Mouse (Mus musculus) G1E (cell line): Measurements from ENCODE around the gene Car14. TPM values are rescaled to one million over a fixed set of nuclear protein-coding genes. Genes with fewer than 3 reads are reported as not detected.
"Not testable (repeated sequence)": the region's sequence is repeated elsewhere in the genome, so short reads cannot be mapped to it uniquely, and the experiment has no call there.

ENCODE experiments used
- ATAC-seq: 2 replicates; pipeline ENCODE4 v1.8.0; 2016; ENCODE audit warnings: mild to moderate bottlenecking; ENCODE audit not compliant: insufficient number of reproducible peaks, poor library complexity, low FRiP score, severe bottlenecking; ENCODE audit errors: extremely low read depth
- DNase-seq: peaks from one replicate; pipeline ENCODE4 v3.0.0; 2012; ENCODE audit warnings: low spot score
- H3K27me3 ChIP-seq: 2 replicates; pipeline ENCODE4 v1.6.1; 2012; ENCODE audit warnings: mild to moderate bottlenecking, low read length, inconsistent platforms; ENCODE audit not compliant: insufficient read depth
- H3K36me3 ChIP-seq: replicated peaks from 2 replicates; pipeline ENCODE3; 2012; ENCODE audit warnings: mild to moderate bottlenecking, inconsistent platforms
- H3K4me1 ChIP-seq: 2 replicates; pipeline ENCODE4 v1.6.1; 2012; ENCODE audit warnings: low read depth, low read length, inconsistent platforms, mixed read lengths; ENCODE audit not compliant: insufficient read depth
- H3K4me3 ChIP-seq: 2 replicates; pipeline ENCODE4 v1.5.1; 2012; ENCODE audit warnings: low read depth, mild to moderate bottlenecking, inconsistent platforms, low read length, moderate library complexity, mixed read lengths
- H3K9me3 ChIP-seq: replicated peaks from 2 replicates; pipeline ENCODE4 v1.6.1; 2012; ENCODE audit warnings: inconsistent platforms
- CTCF ChIP-seq: IDR thresholded peaks from 2 replicates; pipeline ENCODE4 v1.5.1; 2012; ENCODE audit warnings: low read depth, low read length, inconsistent platforms, mixed read lengths
- GATA1 ChIP-seq: IDR thresholded peaks from 2 replicates; pipeline ENCODE4 v1.6.1; 2012; ENCODE audit warnings: borderline replicate concordance, low read length, inconsistent platforms, mixed read lengths
- GATA2 ChIP-seq: IDR thresholded peaks from 2 replicates; pipeline ENCODE4 v1.6.1; 2012; ENCODE audit warnings: low read depth, low read length, inconsistent platforms, borderline replicate concordance
- POLR2AphosphoS5 ChIP-seq: IDR thresholded peaks from 2 replicates; pipeline ENCODE4 v1.6.1; 2012; ENCODE audit warnings: low read depth, low read length, inconsistent platforms; ENCODE audit not compliant: insufficient replicate concordance
- TAL1 ChIP-seq: conservative IDR thresholded peaks from 2 replicates; pipeline ENCODE4 v1.6.1; 2012; ENCODE audit warnings: low read depth, low read length, inconsistent platforms, mixed read lengths
- polyA plus RNA-seq: library from polyadenylated mRNA; stranded (reverse); fragments of >175 nt; gene quantifications from 2 replicates; pipeline ENCODE4 v1.2.3, GENCODE M21; 2012
- total RNA-seq, 2 experiments: library from RNA; stranded (forward) in 1 of 2; stranded (reverse) in 1 of 2; fragments of 200-1000 nt in 1 of 2; fragments of >200 nt in 1 of 2; fragmentation: Nextera tagmentation in 1 of 2; gene quantifications; 2 replicates each; pipeline ENCODE4 v1.2.3; 2014 to 2017

Car14 gene
- total and polyA plus RNA-seq, 3 experiments = 0.11 TPM; not detected in 2

GRCm38 (mm10) chr3:95860323-95860722 is 44.2 kb downstream of the Car14 start:
- DNase-seq (no peak), ATAC-seq (no peak)
- peaks cover 24% of the 10 kb centered on the region for H3K4me1 ChIP-seq
- H3K36me3 ChIP-seq = peaks cover 33% of the 10 kb centered on the region
- no peaks in the 10 kb centered on the region for H3K27me3 ChIP-seq
- H3K9me3 ChIP-seq = no peaks in the 10 kb centered on the region
- H3K4me3 ChIP-seq = no peak overlapping the region
- no peak for TF ChIP-seq GATA2
- no peak for TF ChIP-seq TAL1
- TF ChIP-seq CTCF = no peak
- no peak for TF ChIP-seq POLR2AphosphoS5
- TF ChIP-seq GATA1 = no peak

GRCm38 (mm10) chr3:95858278-95858677 is 46.2 kb downstream of the Car14 start:
- not testable (repeated sequence) for H3K27me3 ChIP-seq, ATAC-seq, H3K4me3 ChIP-seq, DNase-seq, H3K9me3 ChIP-seq
- H3K36me3 ChIP-seq = peaks cover 20% of the 10 kb centered on the region
- H3K4me1 ChIP-seq = peaks cover 21% of the 10 kb centered on the region

- H3K4me3 ChIP-seq, H3K27me3 ChIP-seq, ATAC-seq, DNase-seq, H3K9me3 ChIP-seq: not testable (repeated sequence)
- peaks cover 29% of the 10 kb centered on the region for H3K4me1 ChIP-seq
- peaks cover 25% of the 10 kb centered on the region for H3K36me3 ChIP-seq
These were observed 47.4 kb downstream of the Car14 start for GRCm38 (mm10) chr3:95857050-95857449.

- ATAC-seq = no peak
- peak overlapping the region; percentile 91 for H3K4me3 ChIP-seq
These were observed 48.4 kb downstream of the Car14 start for GRCm38 (mm10) chr3:95856115-95856514.

GRCm38 (mm10) chr3:95855502-95856089 is 48.9 kb downstream of the Car14 start, which contains the start of gene Prpf3:
Gene Prpf3 (minus strand): TSS chr3:95855885.
- H3K36me3 ChIP-seq = peaks cover 35% of the 10 kb centered on the region
- peaks cover 39% of the 10 kb centered on the region for H3K4me1 ChIP-seq
- DNase-seq (peak; percentile 85), ATAC-seq (peak; percentile 89)
- no peaks in the 10 kb centered on the region for H3K9me3 ChIP-seq
- no peaks in the 10 kb centered on the region for H3K27me3 ChIP-seq
- peak within 1 kb of the TSS; percentile 91 for H3K4me3 ChIP-seq
- TF ChIP-seq GATA2 (no peak), GATA1 (no peak), TAL1 (no peak), CTCF (no peak)

More at GRCm38 (mm10) chr3:95856115-95856514, 48.4 kb downstream of the Car14 start:
- DNase-seq = no peak
- Histone ChIP-seq H3K27me3 (no peaks in the 10 kb centered on the region), H3K4me1 (peaks cover 35% of the 10 kb centered on the region), H3K9me3 (no peaks in the 10 kb centered on the region), H3K36me3 (peaks cover 32% of the 10 kb centered on the region)
- TF ChIP-seq TAL1 = no peak
- no peak; the same call in 1 of the 2 replicates for TF ChIP-seq POLR2AphosphoS5
- no peak for TF ChIP-seq CTCF
- TF ChIP-seq GATA2 = no peak
- no peak for TF ChIP-seq GATA1

GRCm38 (mm10) chr3:95851317-95851716 is 53.2 kb downstream of the Car14 start:
- H3K4me3 ChIP-seq = no peak overlapping the region; the same call in 1 of the 2 replicates
- DNase-seq = no peak
- TF ChIP-seq TAL1 (peak; percentile 36; the same call in 1 of the 2 replicates), POLR2AphosphoS5 (no peak), CTCF (no peak), GATA2 (no peak), GATA1 (no peak)
- peaks cover 72% of the 10 kb centered on the region for H3K36me3 ChIP-seq
- no peak for ATAC-seq
- peaks cover 39% of the 10 kb centered on the region for H3K4me1 ChIP-seq
- no peaks in the 10 kb centered on the region for H3K27me3 ChIP-seq
- no peaks in the 10 kb centered on the region for H3K9me3 ChIP-seq

- H3K27me3 ChIP-seq = no peaks in the 10 kb centered on the region
- H3K4me1 ChIP-seq = peaks cover 36% of the 10 kb centered on the region
- no peak for TF ChIP-seq POLR2AphosphoS5
- no peak for TF ChIP-seq TAL1
- TF ChIP-seq GATA1 = no peak
- TF ChIP-seq CTCF = no peak
- no peak for TF ChIP-seq GATA2
- ATAC-seq (no peak), DNase-seq (no peak)
- H3K9me3 ChIP-seq = no peaks in the 10 kb centered on the region
- H3K36me3 ChIP-seq = peaks cover 79% of the 10 kb centered on the region
- no peak overlapping the region for H3K4me3 ChIP-seq
These were observed 53.9 kb downstream of the Car14 start for GRCm38 (mm10) chr3:95850611-95851010.

Other genes starting within 250 kb of the Car14 start
- gene Mcl1, start 245.9 kb downstream of the Car14 start, total RNA-seq (2014; fragmentation: Nextera tagmentation) = 296 and 335 TPM in 2 replicates
- gene Mcl1, start 245.9 kb downstream of the Car14 start, total RNA-seq (2017) = 263 and 280 TPM in 2 replicates
- 264 and 420 TPM in 2 replicates for gene Mcl1, start 245.9 kb downstream of the Car14 start, polyA plus RNA-seq
- not detected in 2 replicates for gene Adamtsl4, start 216.8 kb downstream of the Car14 start, total RNA-seq (2014; fragmentation: Nextera tagmentation)
- 0.06 and 0.11 TPM in 2 replicates for gene Adamtsl4, start 216.8 kb downstream of the Car14 start, total RNA-seq (2017)
- gene Adamtsl4, start 216.8 kb downstream of the Car14 start, polyA plus RNA-seq = 0.01 TPM in 1 of 2 replicates, not detected in the other
- 3.6 and 7.4 TPM in 2 replicates for gene Ecm1, start 165.1 kb downstream of the Car14 start, total RNA-seq (2014; fragmentation: Nextera tagmentation)
- 2.4 and 4.0 TPM in 2 replicates for gene Ecm1, start 165.1 kb downstream of the Car14 start, total RNA-seq (2017)
- 19.5 and 20.5 TPM in 2 replicates for gene Ecm1, start 165.1 kb downstream of the Car14 start, polyA plus RNA-seq
- gene Tars2, start 144.5 kb downstream of the Car14 start, total RNA-seq (2014; fragmentation: Nextera tagmentation) = 47.2 and 69.0 TPM in 2 replicates
- gene Tars2, start 144.5 kb downstream of the Car14 start, total RNA-seq (2017) = 52.3 and 56.6 TPM in 2 replicates
- gene Tars2, start 144.5 kb downstream of the Car14 start, polyA plus RNA-seq = 38.3 and 69.7 TPM in 2 replicates
- gene Rprd2, start 85.8 kb downstream of the Car14 start, total RNA-seq (2014; fragmentation: Nextera tagmentation) = 116 and 144 TPM in 2 replicates
- 18.6 and 28.0 TPM in 2 replicates for gene Rprd2, start 85.8 kb downstream of the Car14 start, total RNA-seq (2017)
- gene Rprd2, start 85.8 kb downstream of the Car14 start, polyA plus RNA-seq = 6.9 and 9.1 TPM in 2 replicates
- 77.2 and 88.7 TPM in 2 replicates for gene Prpf3, start 48.8 kb downstream of the Car14 start, total RNA-seq (2014; fragmentation: Nextera tagmentation)
- 50.0 and 68.3 TPM in 2 replicates for gene Prpf3, start 48.8 kb downstream of the Car14 start, total RNA-seq (2017)
- gene Prpf3, start 48.8 kb downstream of the Car14 start, polyA plus RNA-seq = 13.9 and 17.5 TPM in 2 replicates
- 40.2 and 41.8 TPM in 2 replicates for gene Mrps21, start 33.2 kb downstream of the Car14 start, total RNA-seq (2014; fragmentation: Nextera tagmentation)
- 624 and 639 TPM in 2 replicates for gene Mrps21, start 33.2 kb downstream of the Car14 start, total RNA-seq (2017)
- 43.8 and 190 TPM in 2 replicates for gene Mrps21, start 33.2 kb downstream of the Car14 start, polyA plus RNA-seq
- gene Ciart, start 22.4 kb downstream of the Car14 start, total RNA-seq (2014; fragmentation: Nextera tagmentation) = not detected in 2 replicates
- gene Ciart, start 22.4 kb downstream of the Car14 start, total RNA-seq (2017) = 1.3 TPM in 2 replicates
- 0.07 and 0.31 TPM in 2 replicates for gene Ciart, start 22.4 kb downstream of the Car14 start, polyA plus RNA-seq
- 1.6 and 3.9 TPM in 2 replicates for gene BC028528, start 12.7 kb downstream of the Car14 start, total RNA-seq (2014; fragmentation: Nextera tagmentation)
- 7.5 and 9.3 TPM in 2 replicates for gene BC028528, start 12.7 kb downstream of the Car14 start, total RNA-seq (2017)
- not detected in 2 replicates for gene BC028528, start 12.7 kb downstream of the Car14 start, polyA plus RNA-seq
- 27.5 and 35.0 TPM in 2 replicates for gene Aph1a, start 10.7 kb downstream of the Car14 start, total RNA-seq (2014; fragmentation: Nextera tagmentation)
- gene Aph1a, start 10.7 kb downstream of the Car14 start, total RNA-seq (2017) = 26.5 and 27.5 TPM in 2 replicates
- 90.6 and 102 TPM in 2 replicates for gene Aph1a, start 10.7 kb downstream of the Car14 start, polyA plus RNA-seq
- 94.7 and 114 TPM in 2 replicates for gene Anp32e, start 24.6 kb upstream of the Car14 start, total RNA-seq (2014; fragmentation: Nextera tagmentation)
- gene Anp32e, start 24.6 kb upstream of the Car14 start, total RNA-seq (2017) = 91.8 and 180 TPM in 2 replicates
- 210 and 405 TPM in 2 replicates for gene Anp32e, start 24.6 kb upstream of the Car14 start, polyA plus RNA-seq
- 9.7 and 23.3 TPM in 2 replicates for gene Plekho1, start 91.3 kb upstream of the Car14 start, total RNA-seq (2014; fragmentation: Nextera tagmentation)
- gene Plekho1, start 91.3 kb upstream of the Car14 start, total RNA-seq (2017) = 4.2 and 5.7 TPM in 2 replicates
- gene Plekho1, start 91.3 kb upstream of the Car14 start, polyA plus RNA-seq = 10.9 and 14.1 TPM in 2 replicates
- gene Vps45, start 153.8 kb upstream of the Car14 start, total RNA-seq (2014; fragmentation: Nextera tagmentation) = 19.8 and 28.7 TPM in 2 replicates
- gene Vps45, start 153.8 kb upstream of the Car14 start, total RNA-seq (2017) = 16.1 and 21.4 TPM in 2 replicates
- gene Vps45, start 153.8 kb upstream of the Car14 start, polyA plus RNA-seq = 6.1 and 6.7 TPM in 2 replicates
- gene Otud7b, start 199.8 kb upstream of the Car14 start, total RNA-seq (2014; fragmentation: Nextera tagmentation) = 10.1 and 17.4 TPM in 2 replicates
- gene Otud7b, start 199.8 kb upstream of the Car14 start, total RNA-seq (2017) = 21.7 and 22.1 TPM in 2 replicates
- gene Otud7b, start 199.8 kb upstream of the Car14 start, polyA plus RNA-seq = 11.3 and 11.8 TPM in 2 replicates